Mouse (Mus musculus) lung, adult 2 months (tissue): ENCODE measurements around the gene Wwox. TPM values are rescaled to one million over a fixed set of nuclear protein-coding genes. Genes with fewer than 3 reads are reported as not detected.
A peak's percentile ranks its signal among the peaks of the same experiment; 100 is the strongest.
"Not testable (repeated sequence)": the region's sequence is repeated elsewhere in the genome, so short reads cannot be mapped to it uniquely, and the experiment has no call there.

Experiments used
- DNase-seq: peaks from one replicate; pipeline ENCODE4 v3.0.0; 2022
- H3K4me1 ChIP-seq: fragments of 200-500 bp; 2 replicates; pipeline ENCODE4 v1.6.1; 2011; ENCODE audit warnings: low read length; ENCODE audit not compliant: control insufficient read depth, insufficient read depth
- H3K4me3 ChIP-seq: fragments of 200-500 bp; replicated peaks from 2 replicates; pipeline ENCODE3; 2011; ENCODE audit warnings: low read depth, mild to moderate bottlenecking, control low read depth, low read length; ENCODE audit errors: extremely low read depth
- CTCF ChIP-seq: fragments of 200-500 bp; IDR thresholded peaks from 2 replicates; pipeline ENCODE4 v1.5.1; 2011; ENCODE audit warnings: mild to moderate bottlenecking, low read length, control low read depth; ENCODE audit not compliant: insufficient read depth
- POLR2A ChIP-seq: fragments of 200-500 bp; IDR thresholded peaks from 2 replicates; pipeline ENCODE4 v1.6.1; 2011; ENCODE audit warnings: low read depth, mild to moderate bottlenecking, control low read depth, low read length, borderline replicate concordance; ENCODE audit errors: extremely low read depth
- WGBS: fragments of 180-500 bp; shearing (Covaris S2); methylation state at CpG from one replicate; pipeline ENCODE4 v1.1.7; 2018; 5-methylcytosine and 5-hydroxymethylcytosine counted together
- polyA plus RNA-seq: library from polyadenylated mRNA; depleted of rRNA; stranded (reverse); fragments of >200 nt; gene quantifications from 2 replicates; pipeline ENCODE4 v1.2.3, GENCODE M21; 2012

Wwox gene
- polyA plus RNA-seq, 1 experiment = 8.5 TPM

DNA sequence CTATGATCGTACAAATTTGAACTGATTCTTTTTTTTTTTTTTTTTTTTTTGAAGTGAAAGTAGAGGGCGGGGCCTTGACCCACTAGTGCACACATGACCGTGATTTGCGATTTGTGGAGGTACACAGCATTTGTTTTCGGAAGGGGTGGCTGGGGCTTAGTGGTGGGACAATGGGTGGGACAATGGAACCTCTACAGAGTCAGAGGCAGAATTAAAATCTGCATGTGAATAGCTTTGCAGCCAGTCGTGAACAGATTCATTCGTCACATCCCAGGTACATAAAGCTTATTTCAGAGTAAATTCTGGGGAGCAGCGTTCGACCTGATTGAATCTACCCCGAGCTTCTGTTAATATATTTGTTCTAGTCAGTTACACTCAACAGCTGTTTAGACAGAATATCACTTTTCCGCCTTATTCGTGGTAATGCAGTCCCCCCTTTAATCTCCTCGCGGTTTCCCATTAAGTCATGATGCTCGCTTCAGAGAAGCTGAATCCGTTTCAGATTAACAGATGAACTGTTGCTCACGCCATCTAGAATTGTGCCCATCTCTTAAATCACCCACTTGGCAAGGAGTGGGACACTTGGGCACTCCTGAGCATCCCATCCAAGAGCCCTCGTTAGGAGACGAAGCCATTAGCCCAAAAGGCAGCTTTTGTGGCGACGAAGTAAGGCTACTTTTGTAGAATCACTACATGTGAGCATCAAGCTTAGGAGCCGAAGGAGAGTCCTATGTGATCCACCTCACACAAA is 368.4 kb downstream of the Wwox start:
- H3K4me1 ChIP-seq = no peaks in the 10 kb centered on the region
- TF ChIP-seq CTCF = no peak
- no peak for TF ChIP-seq POLR2A
- WGBS = 92% methylated on average over 22 of the region's 22 CpGs
- H3K4me3 ChIP-seq = no peak overlapping the region
- no peak for DNase-seq

DNA sequence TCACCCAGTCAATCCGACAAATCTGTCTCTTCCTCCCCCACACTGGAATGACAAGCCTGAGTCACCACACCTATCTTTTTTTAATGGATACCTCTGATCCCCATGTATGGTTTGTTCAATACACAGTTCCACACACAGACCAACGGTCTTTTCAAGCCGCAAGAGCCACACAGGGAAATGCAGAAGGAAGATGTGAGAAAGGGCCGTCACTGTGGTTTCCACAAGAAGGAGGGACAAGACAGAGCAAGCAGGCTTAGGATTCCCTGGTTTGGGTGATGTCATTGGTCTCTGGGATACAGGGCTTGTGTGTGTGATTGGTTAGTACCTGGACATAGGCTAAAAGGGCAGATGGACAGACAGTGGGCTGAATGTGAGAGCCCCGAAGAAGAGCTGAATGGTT is 371.0 kb downstream of the Wwox start:
- peaks cover 3% of the 10 kb centered on the region; the same call in 1 of the 2 replicates for H3K4me1 ChIP-seq
- 89% methylated on average over 5 of the region's 5 CpGs for WGBS
- no peak for DNase-seq
- no peak overlapping the region for H3K4me3 ChIP-seq
- no peak for TF ChIP-seq POLR2A
- TF ChIP-seq CTCF = no peak

DNA sequence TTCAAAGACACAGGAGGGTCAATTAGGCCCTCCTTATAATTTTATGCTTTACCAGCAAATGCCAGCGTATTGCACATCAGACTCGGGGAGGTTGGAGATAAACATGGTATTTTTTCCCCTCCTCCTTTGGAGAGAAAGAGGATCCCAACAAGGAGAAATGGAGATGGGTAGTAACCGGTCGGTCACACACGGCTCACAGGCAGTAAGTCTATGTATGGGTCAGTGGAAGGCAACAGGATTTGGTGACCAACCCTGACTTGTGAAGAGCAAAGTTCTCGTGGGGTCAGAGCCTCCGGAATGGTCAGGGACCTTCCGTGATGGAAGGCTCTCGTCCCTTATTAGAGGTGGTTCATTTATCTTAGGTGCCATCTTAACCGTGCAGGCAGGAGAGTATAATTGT is 374.4 kb downstream of the Wwox start:
- H3K4me1 ChIP-seq = peaks cover 3% of the 10 kb centered on the region; the same call in 1 of the 2 replicates
- DNase-seq = no peak
- 94% methylated on average over 10 of the region's 10 CpGs for WGBS

DNA sequence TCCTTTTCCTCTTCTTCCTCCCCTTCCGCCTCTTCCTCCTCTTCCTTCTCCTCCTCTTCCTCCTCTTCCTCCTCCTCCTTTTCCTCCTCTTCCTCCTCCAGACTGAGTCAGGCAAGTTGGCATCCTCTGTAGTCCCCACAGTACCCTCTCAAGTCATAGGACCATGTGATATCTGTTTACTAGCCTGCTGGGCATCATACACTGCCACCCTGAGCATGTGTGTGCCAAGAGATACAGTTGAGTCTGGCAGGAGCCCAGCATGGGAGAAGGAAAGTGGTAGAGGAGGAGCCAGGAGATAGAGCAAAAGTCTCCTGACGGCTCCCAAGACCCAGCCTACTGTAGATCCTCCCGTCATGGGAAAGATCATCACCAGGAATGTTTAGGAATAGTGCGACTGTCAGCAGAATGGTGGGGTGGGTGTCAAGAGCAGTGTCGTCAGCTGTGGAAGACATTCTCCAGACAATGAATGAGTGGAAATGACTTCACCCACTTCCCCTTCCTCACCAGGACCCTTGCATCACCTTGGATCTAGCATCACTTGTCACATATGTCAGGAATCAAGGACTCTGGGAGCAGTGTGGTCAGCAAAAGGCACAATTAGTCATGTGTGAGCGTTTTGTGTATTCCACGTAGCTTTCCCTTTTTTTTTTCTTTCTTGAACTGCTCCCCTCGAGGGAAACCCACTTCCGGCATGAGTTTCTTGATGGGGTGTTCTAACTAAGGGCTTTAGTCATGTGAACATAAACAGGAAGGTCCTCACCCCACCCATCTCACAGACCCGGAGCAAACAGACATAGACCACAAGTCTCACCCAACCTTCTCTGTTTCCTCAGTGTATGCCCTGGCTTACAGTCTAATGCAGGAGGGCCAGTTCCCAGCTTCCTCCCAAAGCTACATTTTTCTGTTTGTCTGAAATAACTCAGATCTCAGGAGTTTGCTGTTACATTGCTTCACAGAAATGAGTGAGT is 375.6 kb downstream of the Wwox start:
- WGBS = 32% methylated on average over 10 of the region's 10 CpGs
- TF ChIP-seq CTCF (no peak), POLR2A (no peak)
- Histone ChIP-seq H3K4me3 (no peak overlapping the region), H3K4me1 (peaks cover 3% of the 10 kb centered on the region; the same call in 1 of the 2 replicates)
- DNase-seq = no peak

More for the DNA sequence above, 374.4 kb downstream of the Wwox start:
- H3K4me3 ChIP-seq = no peak overlapping the region
- TF ChIP-seq CTCF = no peak
- no peak for TF ChIP-seq POLR2A

DNA sequence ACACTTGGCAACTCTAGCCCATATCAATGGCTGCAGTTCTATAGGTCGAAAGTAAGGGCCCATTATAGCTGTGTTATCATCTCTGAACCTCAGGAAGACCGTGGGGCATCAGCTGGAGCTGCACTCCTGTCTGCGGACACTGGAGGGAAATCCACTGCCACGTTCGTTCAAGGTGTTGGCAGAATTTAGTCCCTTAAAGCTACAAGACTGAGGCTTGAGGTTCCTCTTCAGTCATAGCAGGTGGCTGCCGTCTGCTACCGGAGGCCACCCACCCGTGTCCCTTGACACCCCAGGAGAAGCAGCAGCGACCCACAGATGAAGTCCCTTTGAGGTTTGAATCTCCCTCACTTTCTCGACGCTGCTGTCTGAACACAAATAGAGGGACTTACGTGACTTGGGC is 376.9 kb downstream of the Wwox start:
- DNase-seq = no peak
- Histone ChIP-seq H3K4me1 (peaks cover 3% of the 10 kb centered on the region; the same call in 1 of the 2 replicates), H3K4me3 (no peak overlapping the region)
- no peak for TF ChIP-seq POLR2A
- no peak for TF ChIP-seq CTCF
- 64% methylated on average over 12 of the region's 12 CpGs for WGBS

DNA sequence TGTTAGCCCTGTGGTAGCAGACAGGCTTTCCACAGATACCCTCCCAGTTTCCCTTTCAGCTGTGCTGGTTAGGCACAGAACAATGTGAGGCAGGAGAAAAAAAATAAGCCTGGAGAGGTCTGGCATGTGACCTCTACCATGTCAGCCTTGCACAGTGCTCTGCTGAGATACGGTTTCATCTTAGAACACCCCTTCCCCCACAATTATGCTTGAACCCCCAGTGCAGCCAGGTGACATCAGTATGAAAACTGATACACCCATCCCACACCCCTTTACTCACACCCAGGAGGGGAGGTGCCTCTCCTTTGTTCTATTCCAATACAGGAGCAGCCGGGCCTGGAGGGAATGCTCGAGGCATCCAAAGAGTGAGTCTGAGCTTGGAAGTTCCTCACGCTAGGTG is 377.5 kb downstream of the Wwox start:
- Histone ChIP-seq H3K4me1 (peaks cover 3% of the 10 kb centered on the region; the same call in 1 of the 2 replicates), H3K4me3 (no peak overlapping the region)
- no peak for DNase-seq
- TF ChIP-seq POLR2A = no peak
- TF ChIP-seq CTCF = no peak
- WGBS = 76% methylated on average over 4 of the region's 4 CpGs

DNA sequence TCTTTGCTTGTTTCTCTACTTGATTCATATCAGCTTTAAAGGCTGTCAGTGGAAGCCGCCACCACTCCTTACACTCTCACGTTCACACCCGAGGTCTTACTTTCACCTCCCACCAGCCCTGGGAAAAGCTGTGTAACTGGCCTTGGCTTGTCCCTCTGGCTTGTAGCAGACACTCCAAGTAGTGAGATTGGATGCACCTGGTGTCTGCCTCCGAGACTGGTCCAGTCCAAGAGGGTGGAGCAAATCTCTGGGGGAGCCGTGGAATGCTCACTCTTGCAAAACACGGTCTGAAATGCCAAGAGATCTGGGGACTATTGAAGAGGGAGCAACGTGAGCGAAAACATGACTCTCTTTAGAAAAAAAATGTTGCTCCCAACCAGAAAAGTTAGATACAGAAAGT is 382.1 kb downstream of the Wwox start:
- 55% methylated on average over 8 of the region's 8 CpGs for WGBS
- TF ChIP-seq POLR2A (no peak), CTCF (no peak)
- DNase-seq = peak; percentile 16
- Histone ChIP-seq H3K4me1 (no peaks in the 10 kb centered on the region), H3K4me3 (no peak overlapping the region)

DNA sequence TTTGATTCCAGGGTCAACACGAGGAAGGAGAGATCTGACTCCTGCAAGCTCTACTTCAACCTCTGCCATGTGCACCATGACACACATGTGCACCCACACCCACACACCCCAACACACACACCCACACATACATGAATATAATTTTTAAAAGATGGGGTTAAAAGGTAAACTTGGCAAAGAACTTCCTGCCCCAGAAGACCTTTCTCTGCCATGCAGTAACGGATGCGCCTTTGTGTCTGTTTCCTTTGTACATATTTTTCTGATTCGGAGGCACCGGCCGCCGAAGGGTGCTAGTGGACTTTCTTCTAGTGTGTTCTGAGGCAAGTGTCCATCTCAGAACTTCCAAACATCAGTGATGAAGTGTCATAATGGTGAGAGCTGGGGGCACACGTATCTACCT is 386.0 kb downstream of the Wwox start:
- H3K4me3 ChIP-seq = no peak overlapping the region
- no peak for DNase-seq
- H3K4me1 ChIP-seq = no peaks in the 10 kb centered on the region
- WGBS = 84% methylated on average over 8 of the region's 8 CpGs
- TF ChIP-seq CTCF (no peak), POLR2A (no peak)

DNA sequence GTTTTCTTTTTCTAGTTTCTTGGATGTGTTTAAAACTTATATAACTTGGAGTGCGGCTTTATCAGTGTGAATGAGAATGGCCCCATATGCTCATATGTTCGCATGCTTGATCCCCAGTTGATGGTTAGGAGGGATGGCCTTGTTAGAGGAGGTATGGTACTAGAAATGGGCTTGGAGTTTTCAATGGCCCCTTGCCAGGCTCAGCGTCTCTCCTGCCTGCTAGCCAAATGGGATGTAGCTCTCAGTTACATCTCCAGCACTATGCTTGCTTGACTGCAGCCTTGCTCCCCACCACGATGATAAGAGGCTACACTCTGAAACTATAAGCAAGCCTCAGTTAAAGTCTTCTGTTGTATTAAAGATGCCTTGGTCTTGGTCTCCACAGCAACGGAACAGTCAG is 387.5 kb downstream of the Wwox start:
- TF ChIP-seq POLR2A (no peak), CTCF (no peak)
- H3K4me1 ChIP-seq = no peaks in the 10 kb centered on the region
- 81% methylated on average over 5 of the region's 5 CpGs for WGBS
- no peak overlapping the region for H3K4me3 ChIP-seq
- no peak for DNase-seq

DNA sequence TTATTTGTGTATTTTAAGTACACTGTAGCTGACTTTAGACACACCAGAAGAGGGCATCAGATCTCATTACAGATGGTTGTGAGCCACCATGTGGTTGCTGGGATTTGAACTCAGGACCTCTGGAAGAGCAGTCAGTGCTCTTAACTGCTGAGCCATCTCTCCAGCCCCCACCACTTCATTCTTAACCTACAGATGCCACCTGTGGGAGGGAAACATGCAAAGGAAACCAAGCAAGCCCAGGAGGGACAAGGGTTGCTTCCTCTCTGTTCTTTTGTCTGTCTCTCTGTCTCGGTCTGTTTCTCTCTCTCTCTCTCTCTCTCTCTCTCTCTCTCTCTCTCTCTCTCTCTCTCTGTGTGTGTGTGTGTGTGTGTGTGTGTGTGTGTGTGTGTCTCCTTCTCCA is 388.4 kb downstream of the Wwox start:
- not testable (repeated sequence) for H3K4me3 ChIP-seq, DNase-seq, H3K4me1 ChIP-seq
- WGBS = 70% methylated on average over 1 of the region's 1 CpGs
